Mouse (Mus musculus): ENCODE results near the gene Ppil1.
A peak's percentile ranks its signal among the peaks of the same experiment; 100 is the strongest.
"Not testable (repeated sequence)": the region's sequence is repeated elsewhere in the genome, so short reads cannot be mapped to it uniquely, and the experiment has no call there.

The Ppil1 gene

DNA sequence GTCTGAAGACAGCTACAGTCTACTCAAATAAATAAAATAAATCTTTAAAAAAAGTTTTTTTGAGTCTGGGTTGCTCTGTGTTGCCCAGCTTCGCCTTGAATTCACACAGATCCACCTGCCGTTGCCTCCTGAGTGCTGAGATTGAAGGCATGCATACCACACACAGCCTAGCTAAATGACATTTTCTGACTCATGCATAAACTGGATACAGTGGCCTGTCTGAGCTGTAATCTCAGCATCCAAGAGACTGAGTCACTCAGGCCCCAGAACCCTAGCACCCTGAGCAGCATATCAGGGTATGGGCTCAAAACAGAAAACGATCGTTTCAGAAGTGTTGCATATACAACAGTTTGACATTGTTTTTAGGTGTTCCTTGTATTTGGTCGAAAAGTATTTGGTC is 17.6 kb upstream of the Ppil1 start:
- no peak for DNase-seq (ENCODE audit: low spot score)

DNA sequence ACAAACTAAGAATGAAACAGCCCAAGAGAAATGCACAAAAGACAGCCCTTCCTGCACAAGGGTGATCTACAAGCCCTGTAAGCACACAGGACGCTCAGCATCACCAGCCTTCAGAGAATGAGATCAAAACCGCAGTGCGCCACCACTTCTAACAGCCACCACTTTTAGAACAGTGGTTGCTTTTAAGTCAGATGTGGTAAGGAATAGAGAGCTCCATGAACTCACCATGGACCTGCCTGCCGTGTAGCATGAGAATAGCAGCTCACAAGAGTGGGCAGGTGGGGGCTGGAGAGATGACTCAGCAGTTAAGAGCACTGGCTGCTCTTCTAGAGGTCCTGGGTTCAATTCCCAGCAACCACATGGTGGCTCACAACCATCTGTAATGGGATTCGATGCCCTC is 16.4 kb upstream of the Ppil1 start:
- DNase-seq (ENCODE audit: low spot score) = no peak

GRCm38 (mm10) chr17:29273889-29274288 is 9.9 kb upstream of the Ppil1 start:
- DNase-seq (ENCODE audit: low spot score) = no peak

GRCm38 (mm10) chr17:29273156-29273555 is 9.2 kb upstream of the Ppil1 start:
- no peak for DNase-seq (ENCODE audit: low spot score)

DNA sequence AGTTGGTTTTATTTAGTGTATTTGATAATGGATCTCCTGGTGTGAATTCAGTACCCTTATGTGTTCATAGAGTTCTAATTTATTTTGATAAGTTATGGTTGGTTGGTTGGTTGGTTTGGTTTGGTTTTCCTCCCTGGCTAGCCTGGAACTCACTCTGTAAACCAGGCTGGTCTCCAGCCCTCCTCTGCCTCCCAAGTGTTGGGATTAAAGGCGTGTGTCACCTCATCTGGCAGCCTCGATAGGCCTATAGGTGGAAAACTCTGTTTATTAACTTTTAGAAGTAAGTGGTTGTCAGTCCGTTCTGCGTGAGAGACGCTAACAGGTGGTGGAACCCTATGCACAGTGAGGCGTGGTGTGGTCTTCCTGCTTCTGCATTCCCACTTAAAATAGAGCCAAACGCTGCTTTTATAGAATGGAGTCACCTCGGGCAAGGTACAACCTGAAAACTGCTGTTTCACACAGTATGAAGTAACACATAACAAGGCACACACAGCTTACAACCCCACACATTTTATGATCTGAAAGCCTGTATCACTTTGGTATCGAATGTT is 6.2 kb upstream of the Ppil1 start:
- no peak for DNase-seq (ENCODE audit: low spot score)

DNA sequence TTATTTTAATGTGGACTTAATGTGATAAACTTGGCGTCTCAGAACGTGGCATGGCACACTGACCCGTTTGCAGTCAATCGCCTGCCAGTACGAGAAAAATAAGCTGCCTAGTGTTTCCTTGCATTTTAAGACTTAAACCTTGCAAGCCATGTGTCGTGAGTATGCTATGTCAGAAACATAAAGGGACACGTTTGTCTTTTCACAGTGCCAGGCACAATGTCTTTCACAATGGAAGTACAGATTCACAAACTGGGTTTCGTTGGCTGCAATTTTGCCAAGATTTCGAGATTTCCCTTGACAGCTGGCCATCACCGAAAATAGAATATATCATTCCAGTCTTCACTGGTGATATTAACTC is 5.3 kb upstream of the Ppil1 start:
- DNase-seq (ENCODE audit: low spot score) = no peak

DNA sequence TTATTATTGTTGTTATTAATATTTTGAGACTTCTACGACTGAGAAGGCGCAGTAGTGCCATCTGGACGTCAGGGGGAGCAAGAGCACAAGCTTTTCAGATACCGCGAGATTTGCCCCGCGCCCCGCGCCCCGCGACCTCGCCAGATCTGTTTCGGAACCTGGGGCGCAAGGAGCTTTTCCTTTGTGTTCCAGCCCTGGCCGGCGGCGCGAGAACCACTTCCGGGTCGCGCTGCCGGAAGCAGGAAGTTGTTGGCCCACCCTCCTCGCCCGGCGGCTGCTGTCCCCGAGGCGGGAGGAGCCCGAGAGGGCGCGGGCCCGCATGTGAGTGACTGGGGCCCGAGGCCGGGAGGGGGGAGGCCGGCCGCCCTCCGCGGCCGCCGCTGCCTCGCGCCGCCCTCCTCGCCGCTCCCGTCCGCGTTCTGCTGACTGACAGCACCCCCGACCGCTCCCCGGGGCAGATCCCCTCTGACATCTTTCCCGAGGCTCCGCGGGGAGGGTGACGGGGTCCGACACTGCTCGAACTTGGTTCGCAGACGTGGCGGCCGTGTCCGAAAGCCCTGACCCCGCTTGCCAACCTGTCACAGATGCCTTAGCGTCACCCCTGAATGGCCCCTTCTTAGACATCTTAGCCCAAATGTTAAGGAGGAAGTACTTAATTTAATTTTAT is 4.8 kb upstream of the Ppil1 start, which contains the start of gene BC004004:
TSS of gene BC004004 (plus strand) at position 107 of the 667 bp plus-strand sequence.
- peak; percentile 98 for DNase-seq (ENCODE audit: low spot score)

DNA sequence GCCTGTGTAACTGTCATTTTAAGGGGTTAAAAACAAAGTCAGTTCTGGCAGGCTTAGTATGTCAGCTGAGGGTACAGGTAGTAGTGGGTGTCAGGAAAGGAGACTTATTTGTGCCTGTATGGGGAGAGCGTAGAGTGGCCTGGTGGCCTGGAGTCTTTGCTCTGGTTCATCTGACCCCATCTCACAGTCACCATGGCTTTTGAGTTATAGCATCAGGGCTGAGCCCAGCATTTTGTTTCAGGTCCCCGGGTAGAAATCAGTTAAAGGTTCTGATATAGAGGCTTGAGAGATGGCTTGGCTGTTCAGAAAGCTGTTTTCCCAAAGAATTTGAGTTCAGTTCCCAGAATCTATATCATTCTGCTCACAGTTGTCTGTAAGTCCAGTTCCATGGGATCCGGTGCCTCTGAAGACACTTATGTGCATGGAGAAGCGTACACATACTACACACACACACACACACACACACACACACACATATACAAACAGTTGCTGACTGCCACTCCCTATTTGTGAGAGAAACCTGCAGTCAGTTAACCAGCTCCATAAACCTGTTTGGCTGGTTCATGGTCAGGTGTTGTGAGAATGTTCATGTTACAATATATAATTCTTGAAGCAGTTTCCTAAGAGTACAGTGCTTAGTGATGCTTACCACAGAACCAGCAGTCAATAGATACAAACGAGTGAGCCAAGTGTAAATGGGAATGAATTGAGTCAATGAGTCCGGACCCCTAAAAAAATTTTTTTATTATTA is 4.1 kb upstream of the Ppil1 start:
- no peak for DNase-seq (ENCODE audit: low spot score)

GRCm38 (mm10) chr17:29267040-29267439 is 3.1 kb upstream of the Ppil1 start:
- DNase-seq (ENCODE audit: low spot score) = not testable (repeated sequence)

DNA sequence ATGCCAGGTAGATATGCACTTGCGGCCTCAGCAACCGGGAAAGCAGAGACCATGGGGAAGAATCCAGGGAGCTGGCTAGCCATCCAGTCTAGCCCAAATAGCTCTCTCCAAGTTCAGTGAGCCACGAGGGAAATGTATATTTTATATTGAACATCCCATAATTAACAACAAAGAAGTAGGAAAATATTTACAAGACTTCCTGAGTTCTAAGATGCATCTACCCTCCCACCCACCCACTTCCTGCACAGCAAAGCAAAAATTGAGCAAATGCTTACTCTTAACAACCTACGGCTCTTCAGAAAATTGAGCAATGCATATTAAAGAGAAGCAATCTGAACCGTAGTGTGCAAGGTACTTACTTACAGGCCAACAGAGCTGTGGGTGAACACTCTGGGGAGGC is 774 bp upstream of the Ppil1 start:
- no peak for DNase-seq (ENCODE audit: low spot score)

DNA sequence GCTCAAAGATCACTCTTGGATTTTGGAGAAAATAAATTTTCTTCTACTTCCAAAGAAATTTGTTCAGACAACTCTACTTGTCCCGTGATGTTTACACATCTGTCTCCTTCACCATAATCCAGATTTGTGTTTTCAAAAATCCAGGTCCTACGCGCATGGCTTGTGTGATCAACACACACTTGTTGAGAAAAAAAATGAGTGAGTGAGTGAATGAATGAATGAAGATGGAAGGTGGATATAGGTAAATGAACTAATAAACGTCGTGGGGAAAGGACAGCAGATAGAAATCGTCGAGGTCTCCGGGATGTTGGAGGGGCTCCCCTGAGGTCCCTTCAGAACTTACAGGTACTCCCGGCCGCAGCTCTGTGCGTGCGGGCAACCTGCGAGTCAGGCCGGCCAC is 569 bp downstream of the Ppil1 start:
- no peak for DNase-seq (ENCODE audit: low spot score)

DNA sequence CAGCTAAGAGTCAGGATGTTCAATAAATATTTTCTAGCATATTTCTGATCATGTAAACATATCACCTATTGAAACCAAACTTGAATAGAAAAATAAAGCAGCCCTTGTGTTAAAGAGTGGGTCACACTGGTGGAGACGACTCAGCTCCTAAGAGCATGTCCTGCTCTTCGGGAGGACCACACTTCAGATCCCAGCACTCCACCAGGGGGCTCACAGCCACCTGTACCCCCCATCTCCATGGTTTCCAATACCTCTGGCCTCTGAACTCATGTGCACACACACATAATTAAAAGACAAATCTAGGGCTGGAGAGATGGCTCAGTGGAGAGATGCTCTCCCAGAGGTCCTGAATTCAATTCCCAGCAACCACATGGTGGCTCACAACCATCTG is 1.7 kb downstream of the Ppil1 start:
- DNase-seq (ENCODE audit: low spot score) = no peak

- DNase-seq (ENCODE audit: low spot score) = no peak
Measured at GRCm38 (mm10) chr17:29261603-29262258, 2.3 kb downstream of the Ppil1 start.

- no peak for DNase-seq (ENCODE audit: low spot score)
Measured at GRCm38 (mm10) chr17:29260501-29260900, 3.5 kb downstream of the Ppil1 start.

GRCm38 (mm10) chr17:29259489-29259888 is 4.5 kb downstream of the Ppil1 start:
- peak; percentile 78 for DNase-seq (ENCODE audit: low spot score)

- no peak for DNase-seq (ENCODE audit: low spot score)
Measured at GRCm38 (mm10) chr17:29258921-29259320, 5.1 kb downstream of the Ppil1 start.

GRCm38 (mm10) chr17:29258025-29258558 is 5.9 kb downstream of the Ppil1 start:
- DNase-seq (ENCODE audit: low spot score) = no peak

DNA sequence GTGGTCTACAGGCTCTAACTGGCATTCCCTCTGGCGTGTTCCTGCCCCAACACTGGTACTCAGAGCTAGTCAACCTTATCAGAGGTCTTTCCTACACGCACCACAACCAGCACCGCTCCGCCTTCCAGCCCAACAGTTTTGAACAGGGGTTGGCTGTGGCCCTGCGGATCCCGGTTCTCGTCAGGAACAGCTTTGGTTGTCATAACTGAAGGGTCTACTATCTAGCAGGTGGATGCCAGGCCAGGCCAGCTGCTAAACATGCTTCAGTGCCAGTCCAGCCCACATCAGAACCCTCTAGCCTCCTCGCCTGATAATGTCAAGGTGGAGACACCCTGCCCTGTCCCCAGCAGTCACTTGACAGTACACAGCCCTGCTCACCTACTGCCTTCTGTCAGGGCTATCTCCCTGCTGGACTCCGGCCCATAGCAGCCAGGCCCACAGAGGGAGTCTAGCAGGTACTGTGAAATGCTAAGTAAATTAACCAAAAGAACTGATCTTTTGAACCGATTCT is 6.9 kb downstream of the Ppil1 start:
- no peak for DNase-seq (ENCODE audit: low spot score)

DNA sequence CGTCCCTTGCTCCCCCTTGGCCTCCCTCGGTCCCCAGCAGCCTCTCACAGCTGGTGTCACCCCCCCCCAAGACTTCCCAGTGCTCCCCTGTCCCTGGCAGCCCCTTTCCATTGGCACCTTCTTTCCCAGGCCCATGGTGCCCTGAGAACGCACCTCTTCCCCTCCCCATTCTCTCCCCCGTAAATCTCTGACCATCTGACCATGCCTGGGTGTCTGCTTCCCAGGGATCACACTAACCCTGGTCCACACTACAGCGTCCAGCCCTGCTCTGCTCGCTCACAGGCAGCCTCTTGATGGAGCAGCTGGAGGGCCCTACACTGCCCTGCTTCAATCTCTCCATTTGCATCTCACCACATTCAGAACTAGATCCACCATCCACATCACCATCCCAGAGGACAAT is 7.5 kb downstream of the Ppil1 start:
- DNase-seq (ENCODE audit: low spot score) = no peak

- not testable (repeated sequence) for DNase-seq (ENCODE audit: low spot score)
Measured at GRCm38 (mm10) chr17:29254784-29255183, 9.2 kb downstream of the Ppil1 start.

- no peak for DNase-seq (ENCODE audit: low spot score)
Measured at GRCm38 (mm10) chr17:29253684-29254083, 10.3 kb downstream of the Ppil1 start.

DNA sequence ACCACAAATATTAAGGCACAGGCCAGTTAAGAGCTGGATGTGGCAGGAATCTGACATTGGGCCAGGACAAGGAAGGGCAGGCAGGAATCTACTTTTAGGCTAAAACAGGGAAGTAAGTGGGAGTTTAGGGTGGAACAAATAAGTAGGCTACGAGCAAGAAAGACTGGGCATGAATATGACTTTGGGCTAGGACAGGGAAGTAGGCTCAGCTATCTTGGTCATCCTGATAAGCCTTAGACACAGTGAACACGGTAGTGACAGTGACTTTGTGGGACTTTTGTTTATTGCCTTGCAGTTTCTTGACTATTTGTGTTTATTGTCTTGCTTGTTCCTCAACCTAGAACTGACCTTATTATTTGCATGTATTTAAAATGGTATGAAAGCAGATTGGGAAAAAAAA is 10.8 kb downstream of the Ppil1 start:
- DNase-seq (ENCODE audit: low spot score) = no peak

All from layer of hippocampus, adult 11-12 months (tissue).